Mouse (Mus musculus): Measurements from ENCODE around the gene Tnr.

DNA sequence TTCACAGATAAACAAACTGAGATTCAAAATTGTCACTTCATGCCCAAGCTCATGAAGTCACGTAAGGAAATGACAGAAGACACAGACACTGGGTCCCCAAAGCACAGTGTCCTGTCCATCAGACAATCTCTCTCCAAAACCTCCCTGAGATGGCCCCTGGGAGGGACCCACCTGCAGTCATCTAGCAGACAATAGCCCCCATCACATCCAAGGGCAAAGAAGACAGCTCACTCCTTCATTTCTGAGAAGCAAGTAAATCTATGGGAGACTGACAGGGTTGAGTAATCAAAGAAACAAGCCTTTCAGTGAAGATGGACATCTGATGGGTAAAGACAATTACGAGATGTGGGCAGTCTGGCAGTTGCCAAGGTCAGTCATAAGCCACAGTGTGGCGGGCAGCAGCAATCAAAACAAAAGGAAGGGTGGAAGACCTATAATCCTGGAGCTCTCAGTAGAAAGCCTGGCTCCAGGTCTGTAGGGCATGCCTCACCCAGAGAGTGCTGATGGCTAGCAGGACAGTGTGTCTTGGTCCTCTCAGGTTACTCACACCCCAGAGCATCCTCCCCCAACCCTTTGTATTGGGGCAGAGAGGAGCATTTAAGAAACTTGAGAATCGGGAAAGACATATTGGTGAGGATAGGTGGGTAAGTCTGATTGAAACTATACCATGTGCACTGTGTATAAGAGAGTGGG, 310.2 kb downstream of the Tnr start:
- TF ChIP-seq POLR2A (IDR thresholded peaks at IDR 0.05; ENCODE audit: extremely low read depth, insufficient read depth, low read length): no peak
- no peak for TF ChIP-seq CTCF (IDR thresholded peaks at IDR 0.05; ENCODE audit: low read depth, low read length)

All from liver, adult 2 months (tissue).